Comparison of ENCODE assay signal across 21 mouse cellular contexts in genomic region chr5:131658822-131659515, GRCm38 (mm10).
DNase-seq lines count a peak whose midpoint lies in the region; ATAC-seq lines count a peak whose summit lies in the region.
"Had no signal": no experiment of that assay in that cellular context is flagged by ENCODE, and none has a peak within 500 bp of the region (broad histone marks: within the 10 kb centered on the region; RNA-seq: fewer than 3 reads in every experiment).

No protein-coding gene starts in this region.

- H3K27ac ChIP-seq in hindbrain, embryonic 10.5 days = no peak overlapping the region
- H3K27ac ChIP-seq in hindbrain, embryonic 11.5 days (ENCODE audit: low read depth, low read length) = no peak overlapping the region
- H3K27ac ChIP-seq in hindbrain, embryonic 13.5 days = peak overlapping the region; percentile 86
- no peak overlapping the region for H3K27ac ChIP-seq in limb, embryonic 12.5 days
- no peak overlapping the region for H3K27ac ChIP-seq in neural tube, embryonic 12.5 days
- H3K27ac ChIP-seq: embryonic facial prominence, embryonic 10.5 days had no signal

- intact Hi-C loops in left cerebral cortex, postnatal 36 days (cut with DNase I) = no loop called here

- H3K4me2 ChIP-seq in hindbrain, embryonic 11.5 days (replicated peaks; ENCODE audit: low read depth, low read length) = no peak overlapping the region
- 0 out of 2 replicates have a peak overlapping the region, but pooled peaks have one; percentile 8 for H3K4me2 ChIP-seq in hindbrain, embryonic 13.5 days
- H3K4me2 ChIP-seq in limb, embryonic 12.5 days = no peak overlapping the region
- no peak overlapping the region for H3K4me2 ChIP-seq in neural tube, embryonic 12.5 days (replicated peaks)
- H3K4me2 ChIP-seq: heart, embryonic 12.5 days had no signal

- WGBS in hindbrain, embryonic 10.5 days = 84% methylated on average over 19 of the region's 19 CpGs
- 75% methylated on average over 19 of the region's 19 CpGs for WGBS in hindbrain, embryonic 11.5 days
- 50% methylated on average over 19 of the region's 19 CpGs for WGBS in hindbrain, embryonic 13.5 days
- WGBS in limb, embryonic 12.5 days = 58% methylated on average over 19 of the region's 19 CpGs
- 66% methylated on average over 19 of the region's 19 CpGs for WGBS in neural tube, embryonic 12.5 days

- 0 out of 2 replicates have a peak, but pooled peaks cover 3% of the 10 kb centered on the region for H3K36me3 ChIP-seq in hindbrain, embryonic 10.5 days
- no peaks in the 10 kb centered on the region for H3K36me3 ChIP-seq in hindbrain, embryonic 11.5 days (ENCODE audit: control insufficient read depth, insufficient read depth, low read length)
- peaks cover 3% of the 10 kb centered on the region for H3K36me3 ChIP-seq in hindbrain, embryonic 13.5 days
- H3K36me3 ChIP-seq in limb, embryonic 12.5 days = peaks cover 4% of the 10 kb centered on the region; the same call in 1 of the 2 replicates
- H3K36me3 ChIP-seq in neural tube, embryonic 12.5 days = no peaks in the 10 kb centered on the region
- H3K36me3 ChIP-seq: embryonic facial prominence, embryonic 10.5 days had no signal

- peak; percentile 16 for DNase-seq in hindbrain, embryonic 10.5 days (ENCODE audit: low spot score)
- no peak for DNase-seq in hindbrain, embryonic 11.5 days (ENCODE audit: low spot score)
- no peak for DNase-seq in cerebellum, postnatal 4 days (ENCODE audit: low spot score in 2 of 2)
- DNase-seq in left cerebral cortex, postnatal 36 days (ENCODE audit: low spot score in 2 of 2) = no peak
- DNase-seq: adrenal gland, postnatal 36 days; cerebellum, adult 8-10 months; heart, postnatal 14 days; kidney, adult 8-10 months; kidney, postnatal 14 days; layer of hippocampus, adult 9-11 months; liver; retina, postnatal 1 day had no signal

- peaks cover 30% of the 10 kb centered on the region for H3K27me3 ChIP-seq in hindbrain, embryonic 10.5 days (ENCODE audit: insufficient read depth, poor library complexity, severe bottlenecking)
- no peaks in the 10 kb centered on the region for H3K27me3 ChIP-seq in hindbrain, embryonic 11.5 days (ENCODE audit: control insufficient read depth, insufficient read depth, low read length)
- no peaks in the 10 kb centered on the region for H3K27me3 ChIP-seq in hindbrain, embryonic 13.5 days
- H3K27me3 ChIP-seq in limb, embryonic 12.5 days = no peaks in the 10 kb centered on the region
- no peaks in the 10 kb centered on the region for H3K27me3 ChIP-seq in neural tube, embryonic 12.5 days (replicated peaks)
- H3K27me3 ChIP-seq: CH12.LX; heart, embryonic 12.5 days had no signal

- H3K9ac ChIP-seq in hindbrain, embryonic 11.5 days (ENCODE audit: low read depth, low read length) = no peak overlapping the region
- H3K9ac ChIP-seq in hindbrain, embryonic 13.5 days = no peak overlapping the region
- no peak overlapping the region for H3K9ac ChIP-seq in limb, embryonic 12.5 days (replicated peaks)
- no peak overlapping the region for H3K9ac ChIP-seq in neural tube, embryonic 12.5 days
- H3K9ac ChIP-seq: heart, embryonic 12.5 days had no signal

- H3K4me1 ChIP-seq in hindbrain, embryonic 10.5 days (replicated peaks) = peaks cover 20% of the 10 kb centered on the region
- no peaks in the 10 kb centered on the region for H3K4me1 ChIP-seq in hindbrain, embryonic 11.5 days (replicated peaks; ENCODE audit: control insufficient read depth, insufficient read depth, low read length)
- peaks cover 35% of the 10 kb centered on the region for H3K4me1 ChIP-seq in hindbrain, embryonic 13.5 days (replicated peaks)
- H3K4me1 ChIP-seq in limb, embryonic 12.5 days (replicated peaks) = peaks cover 22% of the 10 kb centered on the region
- H3K4me1 ChIP-seq in neural tube, embryonic 12.5 days = peaks cover 11% of the 10 kb centered on the region; the same call in 1 of the 2 replicates

- H3K4me3 ChIP-seq in hindbrain, embryonic 10.5 days = no peak overlapping the region
- no peak overlapping the region for H3K4me3 ChIP-seq in hindbrain, embryonic 11.5 days (ENCODE audit: low read depth, low read length)
- no peak overlapping the region for H3K4me3 ChIP-seq in hindbrain, embryonic 13.5 days
- H3K4me3 ChIP-seq in limb, embryonic 12.5 days (replicated peaks) = no peak overlapping the region
- H3K4me3 ChIP-seq in neural tube, embryonic 12.5 days = no peak overlapping the region
- H3K4me3 ChIP-seq: embryonic facial prominence, embryonic 10.5 days; heart, embryonic 12.5 days had no signal

- H3K9me3 ChIP-seq in hindbrain, embryonic 10.5 days = peaks cover 3% of the 10 kb centered on the region; the same call in 1 of the 2 replicates
- H3K9me3 ChIP-seq in hindbrain, embryonic 11.5 days (ENCODE audit: control insufficient read depth, low read length) = no peaks in the 10 kb centered on the region
- H3K9me3 ChIP-seq in hindbrain, embryonic 13.5 days = no peaks in the 10 kb centered on the region
- peaks cover 5% of the 10 kb centered on the region; the same call in 1 of the 2 replicates for H3K9me3 ChIP-seq in limb, embryonic 12.5 days
- no peaks in the 10 kb centered on the region for H3K9me3 ChIP-seq in neural tube, embryonic 12.5 days

- ATAC-seq in hindbrain, embryonic 11.5 days (ENCODE audit: low FRiP score) = no peak; the same call in 1 of the 2 replicates
- ATAC-seq in hindbrain, embryonic 13.5 days (ENCODE audit: low FRiP score) = peak; percentile 81
- 0 out of 2 replicates have a peak, but pooled peaks have one; percentile 20 for ATAC-seq in limb, embryonic 12.5 days (ENCODE audit: insufficient number of reproducible peaks, insufficient read depth, low FRiP score, low TSS enrichment, low read depth)
- 0 out of 2 replicates have a peak, but pooled peaks have one; percentile 41 for ATAC-seq in neural tube, embryonic 12.5 days (ENCODE audit: low FRiP score, low read depth)
- ATAC-seq: forebrain, embryonic 16.5 days; inflammation-experienced regulatory T-cells, adult 6 months; lung, postnatal 0 days had no signal
